Mouse (Mus musculus) cerebellum, adult 2 months (tissue): Measurements from ENCODE around the gene S1pr4. TPM values are rescaled to one million over a fixed set of nuclear protein-coding genes. Genes with fewer than 3 reads are reported as not detected.

ENCODE experiments used
- DNase-seq, 2 experiments: peaks; one replicate each; pipeline ENCODE4 v3.0.0; 2021
- H3K27ac ChIP-seq: fragments of 200-500 bp; 2 replicates; pipeline ENCODE4 v1.5.1; 2012; ENCODE audit warnings: low read length, control low read depth, inconsistent platforms; ENCODE audit not compliant: insufficient read depth
- H3K27me3 ChIP-seq: fragments of 200-500 bp; 2 replicates; pipeline ENCODE4 v1.6.1; 2012; ENCODE audit warnings: inconsistent platforms, mild to moderate bottlenecking, low read length, moderate library complexity; ENCODE audit not compliant: control insufficient read depth, insufficient read depth
- H3K4me1 ChIP-seq: fragments of 200-500 bp; 2 replicates; pipeline ENCODE4 v1.6.1; 2011; ENCODE audit warnings: low read length; ENCODE audit not compliant: control insufficient read depth, insufficient read depth
- H3K4me3 ChIP-seq: fragments of 200-500 bp; replicated peaks from 2 replicates; pipeline ENCODE3; 2011; ENCODE audit warnings: mild to moderate bottlenecking, low read depth, low read length, control low read depth; ENCODE audit not compliant: insufficient read depth
- CTCF ChIP-seq: fragments of 200-500 bp; IDR thresholded peaks from 2 replicates; pipeline ENCODE4 v1.5.1; 2011; ENCODE audit warnings: low read depth, mild to moderate bottlenecking, control low read depth, low read length, moderate library complexity, borderline replicate concordance; ENCODE audit not compliant: insufficient read depth
- POLR2A ChIP-seq: fragments of 200-500 bp; IDR thresholded peaks from 2 replicates; pipeline ENCODE4 v1.6.1; 2011; ENCODE audit warnings: low read length, control low read depth, borderline replicate concordance; ENCODE audit not compliant: insufficient read depth
- WGBS: fragments of 180-500 bp; shearing (Covaris S2); methylation state at CpG from one replicate; pipeline ENCODE4 v1.1.7; 2018; 5-methylcytosine and 5-hydroxymethylcytosine counted together
- polyA plus RNA-seq: library from polyadenylated mRNA; depleted of rRNA; stranded (reverse); fragments of >200 nt; gene quantifications from 2 replicates; pipeline ENCODE4 v1.2.3, GENCODE M21; 2012

Gene S1pr4
- polyA plus RNA-seq, 1 experiment: 1.1 TPM

DNA sequence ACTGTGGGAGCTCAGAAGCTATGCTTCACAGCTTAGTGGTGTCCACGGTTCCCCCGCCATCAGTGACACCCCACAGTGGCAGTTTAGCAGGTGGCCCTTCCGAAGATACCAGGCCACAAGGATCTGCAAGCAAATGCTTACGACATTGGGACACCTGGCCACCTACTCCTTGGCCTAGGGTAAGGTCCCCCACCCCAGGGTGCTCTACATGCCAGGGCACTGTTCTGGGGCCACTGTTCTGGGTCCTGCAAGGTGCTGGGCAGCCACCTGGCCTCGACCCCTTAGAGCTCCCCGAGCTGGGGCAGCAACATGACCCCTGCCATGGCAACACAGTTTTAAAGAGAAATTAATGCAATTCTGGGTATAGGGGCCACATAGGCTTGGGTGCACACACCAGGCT, 4.8 kb downstream of the S1pr4 start:
- no peak for DNase-seq
- Histone ChIP-seq H3K4me3 (peak overlapping the region; percentile 77), H3K27ac (no peak overlapping the region), H3K4me1 (peaks cover 10% of the 10 kb centered on the region), H3K27me3 (no peaks in the 10 kb centered on the region)
- WGBS: 59% methylated on average over 6 of the region's 6 CpGs
- no peak for TF ChIP-seq POLR2A
- no peak for TF ChIP-seq CTCF

DNA sequence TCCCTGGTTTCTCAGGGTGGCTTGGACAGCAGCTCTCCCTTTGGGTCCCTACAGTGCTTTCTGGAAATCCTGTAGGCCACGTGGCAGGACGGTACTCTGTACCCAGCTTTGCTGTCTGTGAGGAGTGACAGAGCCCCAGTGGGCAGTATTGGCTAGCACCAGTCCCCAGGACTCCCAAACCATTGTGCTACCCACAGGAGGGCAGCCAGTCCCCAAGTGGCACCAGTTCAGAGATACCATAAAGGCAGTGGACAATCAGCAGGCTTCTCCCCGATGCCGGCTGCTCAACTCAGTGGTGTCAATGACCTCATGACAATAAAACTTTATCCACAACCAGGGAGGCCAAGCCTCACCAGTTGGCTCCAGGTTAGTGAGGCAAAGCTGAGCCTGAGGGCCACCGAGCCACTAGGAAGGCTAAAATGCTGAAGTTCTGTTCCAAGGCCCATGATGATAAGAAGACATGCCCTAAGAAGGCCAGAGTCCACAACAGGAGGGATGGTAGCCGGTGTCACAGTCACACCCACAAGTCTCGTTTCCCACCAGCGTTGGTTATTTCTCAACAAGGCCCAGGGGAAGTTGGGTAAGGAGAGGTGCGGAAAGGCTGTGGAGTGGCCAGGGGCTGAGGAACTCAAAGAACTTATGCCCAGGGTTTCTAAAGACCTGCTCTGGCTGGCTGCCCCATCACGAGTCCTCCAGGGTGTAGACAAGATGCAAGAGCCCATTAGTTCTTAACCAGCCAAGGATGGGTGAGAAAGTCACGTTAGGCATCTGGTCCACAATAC, 5.5 kb downstream of the S1pr4 start:
- no peaks in the 10 kb centered on the region for H3K27me3 ChIP-seq
- 79% methylated on average over 11 of the region's 11 CpGs for WGBS
- no peak overlapping the region for H3K27ac ChIP-seq
- DNase-seq: peak in 1 of 2 experiments; percentile 14
- H3K4me1 ChIP-seq: peaks cover 10% of the 10 kb centered on the region
- no peak overlapping the region for H3K4me3 ChIP-seq
- no peak for TF ChIP-seq POLR2A
- TF ChIP-seq CTCF: no peak

DNA sequence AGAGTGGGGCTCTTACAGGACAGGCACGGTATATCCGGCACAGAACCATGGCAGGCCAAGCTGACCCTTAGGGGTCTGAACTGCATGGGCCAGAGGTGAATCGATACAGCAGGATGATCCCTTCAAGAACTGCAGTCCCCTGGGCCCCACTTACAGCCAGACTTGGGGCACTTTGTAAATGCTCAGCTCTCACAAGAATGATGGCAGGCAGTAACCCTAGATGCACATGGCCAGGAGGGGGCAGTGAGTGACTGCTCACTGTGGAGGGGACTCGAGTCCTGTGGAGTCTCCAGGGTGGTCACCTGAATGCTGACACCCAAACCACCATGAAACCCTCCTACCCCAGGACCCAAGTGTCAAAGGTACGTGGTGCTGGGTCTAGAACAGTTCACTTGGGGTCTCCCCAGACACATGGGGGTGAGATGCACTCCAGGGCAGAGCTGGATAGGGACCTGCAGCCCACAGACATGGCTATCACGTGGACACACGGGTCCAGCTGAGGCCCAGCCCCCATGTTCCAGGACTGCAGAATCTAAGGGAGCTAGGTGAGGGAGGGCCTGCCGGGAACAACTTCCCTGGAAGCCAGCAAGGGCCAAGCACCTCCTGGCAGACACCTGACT, 6.2 kb downstream of the S1pr4 start:
- H3K27me3 ChIP-seq: no peaks in the 10 kb centered on the region
- TF ChIP-seq CTCF (no peak), POLR2A (no peak)
- 67% methylated on average over 8 of the region's 8 CpGs for WGBS
- no peak overlapping the region for H3K4me3 ChIP-seq
- peaks cover 10% of the 10 kb centered on the region for H3K4me1 ChIP-seq
- peak in 1 of 2 experiments; percentile 13 for DNase-seq
- H3K27ac ChIP-seq: no peak overlapping the region

DNA sequence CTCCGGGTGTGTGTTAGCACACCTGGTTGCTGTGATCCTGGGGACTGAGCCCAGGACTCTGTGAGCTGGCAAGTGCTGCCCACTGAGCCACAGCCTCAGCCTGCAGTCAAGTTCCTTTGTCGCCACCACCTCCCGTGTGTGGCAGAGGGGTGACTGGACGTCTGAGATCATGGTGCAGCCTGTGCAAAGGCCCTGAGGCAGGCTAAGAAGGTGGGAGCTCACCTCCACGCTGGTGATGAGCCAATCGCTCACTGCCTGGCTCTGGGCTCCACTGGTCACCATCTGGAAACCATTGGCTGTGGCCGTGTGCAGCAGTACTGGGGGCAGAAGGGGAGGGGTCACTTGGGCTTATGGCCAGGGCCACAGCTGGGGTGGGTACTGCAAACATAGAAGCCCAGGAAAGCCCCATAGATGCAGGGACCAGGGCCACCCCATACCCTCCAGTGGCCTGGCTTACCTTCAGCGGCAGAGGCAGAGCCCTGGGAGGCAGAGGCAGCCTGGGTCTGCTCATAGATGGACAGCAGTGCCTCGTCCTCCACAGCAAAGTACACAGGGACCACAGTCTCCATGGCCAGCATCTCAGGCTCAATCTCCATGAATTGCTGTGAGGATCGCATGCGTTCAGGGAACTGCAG, 7.2 kb downstream of the S1pr4 start:
- DNase-seq: peak in 1 of 2 experiments; percentile 16
- 71% methylated on average over 11 of the region's 11 CpGs for WGBS
- no peak overlapping the region for H3K27ac ChIP-seq
- TF ChIP-seq POLR2A (no peak), CTCF (no peak)
- H3K27me3 ChIP-seq: no peaks in the 10 kb centered on the region
- H3K4me3 ChIP-seq: no peak overlapping the region
- H3K4me1 ChIP-seq: peaks cover 10% of the 10 kb centered on the region

DNA sequence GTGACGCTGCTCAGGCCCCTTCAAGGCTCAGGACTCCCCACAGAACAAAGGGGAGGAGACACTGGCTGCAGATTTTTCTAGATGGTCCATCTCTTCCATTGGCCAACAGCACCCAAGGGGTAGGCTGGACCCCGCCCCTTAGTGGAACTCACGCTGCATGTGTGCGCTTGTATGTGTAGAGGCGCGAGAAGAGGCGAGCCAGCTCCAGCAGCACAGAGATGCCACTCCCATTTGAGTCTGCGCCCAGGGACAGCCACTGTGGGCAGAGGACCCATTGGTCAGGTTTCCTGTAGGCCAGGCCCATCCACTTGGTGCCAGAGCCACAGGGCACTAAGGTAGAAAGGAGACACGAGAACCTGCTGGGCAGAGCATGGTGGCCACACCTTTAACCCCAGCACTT, 8.9 kb downstream of the S1pr4 start:
- WGBS: 84% methylated on average over 9 of the region's 9 CpGs
- H3K27me3 ChIP-seq: no peaks in the 10 kb centered on the region

DNA sequence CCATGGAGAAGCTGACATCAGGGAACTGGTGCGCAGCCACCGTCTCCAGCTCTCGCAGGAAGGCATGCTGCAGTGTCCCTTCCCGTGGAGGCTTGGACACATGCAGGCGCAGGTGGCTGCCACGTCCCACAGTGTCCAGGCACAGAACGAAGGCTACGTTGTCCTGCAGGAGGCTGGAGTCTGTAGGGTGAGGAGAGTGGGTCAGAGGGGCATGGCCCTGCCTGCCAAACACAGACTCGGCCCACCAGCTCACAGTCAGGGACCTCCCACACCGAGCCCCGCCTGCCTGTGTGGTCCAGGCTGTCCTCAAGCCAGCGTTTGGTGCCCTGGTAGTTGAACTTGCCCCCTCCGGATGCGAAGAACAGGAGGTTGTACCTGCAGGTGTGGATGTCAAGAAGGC, 10.0 kb downstream of the S1pr4 start:
- 67% methylated on average over 14 of the region's 14 CpGs for WGBS
- DNase-seq: no peak
- Histone ChIP-seq H3K4me3 (no peak overlapping the region), H3K27me3 (no peaks in the 10 kb centered on the region), H3K4me1 (peaks cover 7% of the 10 kb centered on the region), H3K27ac (no peak overlapping the region)
- TF ChIP-seq CTCF (no peak), POLR2A (no peak)

More for the DNA sequence above, 8.9 kb downstream of the S1pr4 start:
- TF ChIP-seq POLR2A (no peak), CTCF (no peak)
- peak in 1 of 2 experiments; percentile 11 for DNase-seq
- H3K27ac ChIP-seq: no peak overlapping the region
- H3K4me3 ChIP-seq: no peak overlapping the region
- peaks cover 10% of the 10 kb centered on the region for H3K4me1 ChIP-seq

DNA sequence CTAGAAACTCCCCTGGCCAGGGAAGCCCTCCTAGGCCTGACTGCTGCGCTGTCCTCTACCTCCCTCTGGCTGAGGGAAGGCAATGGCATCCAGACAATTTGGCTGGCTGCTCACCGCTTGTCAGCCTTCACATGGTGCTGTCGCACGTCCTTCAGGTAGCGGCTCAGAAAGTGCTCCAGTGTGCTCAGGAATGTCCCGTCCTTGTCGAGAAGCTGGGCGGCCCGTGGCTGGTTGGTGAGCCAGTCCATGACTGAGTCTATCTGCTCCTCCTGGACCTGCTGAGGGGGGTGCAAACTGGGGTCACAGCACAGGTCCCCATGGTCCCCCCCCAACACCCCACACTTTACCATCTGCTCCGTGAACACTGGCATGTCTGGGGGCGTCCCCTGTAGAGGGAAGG, 11.9 kb downstream of the S1pr4 start:
- TF ChIP-seq CTCF (no peak), POLR2A (no peak)
- H3K4me1 ChIP-seq: no peaks in the 10 kb centered on the region
- WGBS: 63% methylated on average over 11 of the region's 11 CpGs
- no peaks in the 10 kb centered on the region for H3K27me3 ChIP-seq
- DNase-seq: no peak
- H3K4me3 ChIP-seq: no peak overlapping the region
- no peak overlapping the region for H3K27ac ChIP-seq

DNA sequence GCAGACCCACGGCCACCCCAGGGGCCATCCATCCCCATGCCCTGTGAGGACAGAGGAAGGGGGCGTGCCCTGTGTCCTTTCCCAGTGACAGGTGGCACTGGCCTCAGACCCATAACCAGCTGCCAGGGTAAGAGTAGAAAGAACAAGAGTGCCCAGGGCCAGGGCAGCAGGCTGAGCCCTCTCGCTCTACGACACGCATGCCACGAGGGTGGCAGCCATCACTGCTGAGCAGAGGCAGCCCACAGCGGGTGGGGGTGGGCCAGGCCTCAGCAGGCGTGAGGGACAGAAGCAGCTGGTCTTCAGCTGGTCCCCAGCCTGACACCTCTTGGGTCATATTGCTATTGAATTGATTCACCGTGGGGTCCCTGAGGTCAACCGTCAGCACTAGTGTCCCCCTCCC, 13.4 kb downstream of the S1pr4 start:
- TF ChIP-seq POLR2A (no peak), CTCF (no peak)
- Histone ChIP-seq H3K4me3 (no peak overlapping the region), H3K4me1 (0 out of 2 replicates have a peak, but pooled peaks cover 2% of the 10 kb centered on the region), H3K27me3 (no peaks in the 10 kb centered on the region), H3K27ac (no peak overlapping the region)
- 42% methylated on average over 10 of the region's 10 CpGs for WGBS
- no peak for DNase-seq
